Mouse (Mus musculus) E14TG2a.4 (cell line): Measurements from ENCODE around the gene Tnfrsf1a.

ENCODE experiments used
- CTCF ChIP-seq: conservative IDR thresholded peaks from 2 replicates; pipeline ENCODE4 v1.5.1; 2014; ENCODE audit warnings: low read length
- POU5F1 ChIP-seq: IDR thresholded peaks from 2 replicates; pipeline ENCODE4 v1.6.1; 2014; ENCODE audit warnings: low read length, borderline replicate concordance

GRCm38 (mm10) chr6:125323547-125323946, 25.6 kb upstream of the Tnfrsf1a start:
- TF ChIP-seq CTCF (no peak), POU5F1 (no peak)
